14 mouse cellular contexts compared by ENCODE assay signal in the genomic region with DNA sequence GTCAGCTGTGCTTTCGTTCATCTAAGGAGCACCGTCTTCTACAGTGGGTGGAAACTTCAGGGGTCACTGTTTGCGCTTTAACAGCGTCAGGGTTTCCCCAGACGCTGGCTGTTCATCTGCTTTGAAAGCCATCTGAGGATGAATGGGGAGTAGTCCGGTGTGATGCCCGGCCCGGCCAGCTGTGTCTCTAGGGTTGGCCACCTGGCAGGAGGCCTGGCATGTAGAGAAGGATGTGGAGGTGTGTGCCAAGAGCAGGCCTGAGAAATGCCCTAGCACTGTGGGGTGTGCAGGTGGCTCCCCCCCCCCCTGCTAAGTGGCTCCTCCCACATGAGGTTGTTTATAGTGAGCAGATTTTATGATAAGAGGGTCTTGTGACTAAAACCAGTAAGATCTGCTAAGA.
DNase-seq lines count a peak whose midpoint lies in the region.
"Had no signal": no experiment of that assay in that cellular context is flagged by ENCODE, and none has a peak within 500 bp of the region (broad histone marks: within the 10 kb centered on the region; RNA-seq: fewer than 3 reads in every experiment).

No protein-coding gene starts in this region.

- peak; percentile 49 for DNase-seq in kidney, adult 18-20 months
- DNase-seq in kidney, postnatal 4 days: no peak
- peak; percentile 35 for DNase-seq in induced T-regulatory cell, adult 2 months (ENCODE audit: low read depth)
- DNase-seq in kidney, postnatal 36 days: peak; percentile 73 to 77
- peak; percentile 56 for DNase-seq in thymus, postnatal 25 days
- no peak for DNase-seq in cerebellum, adult 18-20 months
- DNase-seq in testis, postnatal 10 days (ENCODE audit: low spot score): no peak
- DNase-seq in urinary bladder, postnatal 14 days (ENCODE audit: low spot score): no peak
- DNase-seq: adrenal gland, postnatal 25 days; B cell, adult 2 months; cerebellum, adult 11-12 months; cerebellum, postnatal 25 days; liver, embryonic 13.5 days; lung, embryonic 14.5 days had no signal

Comparison
In these comparisons a context has a peak if more than half of its experiments do, and no peak if none do; other contexts are left out.
1. DNase-seq: peak in kidney, adult 18-20 months (single experiment), induced T-regulatory cell, adult 2 months (single experiment), kidney, postnatal 36 days (2 of 2) and thymus, postnatal 25 days (single experiment); none in kidney, postnatal 4 days (0 of 2), cerebellum, adult 18-20 months (0 of 2), testis, postnatal 10 days (single experiment) and urinary bladder, postnatal 14 days (single experiment).